Mouse (Mus musculus): ENCODE measurements around the gene Adcy3. TPM values are rescaled to one million over a fixed set of nuclear protein-coding genes. Genes with fewer than 3 reads are reported as not detected.
A peak's percentile ranks its signal among the peaks of the same experiment; 100 is the strongest.

Adcy3 gene
- polyA plus RNA-seq, 1 experiment = 5.9 TPM

DNA sequence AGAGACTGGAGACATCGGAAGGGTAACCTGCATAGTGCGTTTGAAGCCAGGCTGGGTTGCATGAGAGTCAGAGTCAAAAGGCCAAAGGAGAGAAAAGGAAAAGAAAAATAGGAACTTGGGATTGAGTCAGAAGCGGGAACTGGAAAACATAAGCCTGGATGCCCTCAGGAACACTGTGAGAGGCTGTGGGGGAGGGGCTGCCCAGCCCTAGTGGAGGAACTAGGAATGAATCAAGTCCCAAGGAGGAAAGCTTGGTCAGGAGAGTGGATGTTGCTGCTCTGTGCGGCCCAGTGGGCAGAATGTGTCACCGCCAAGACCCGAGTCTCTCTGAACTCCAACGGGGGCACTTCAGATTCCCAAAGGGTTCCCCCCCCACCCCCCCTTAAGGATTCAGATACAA is 27.4 kb downstream of the Adcy3 start:
- Histone ChIP-seq H3K4me1 (ENCODE audit: control insufficient read depth, insufficient read depth, low read length) (no peaks in the 10 kb centered on the region), H3K4me3 (ENCODE audit: insufficient read depth, low read depth, low read length) (no peak overlapping the region), H3K27me3 (replicated peaks; ENCODE audit: control insufficient read depth, insufficient read depth, low read length) (no peaks in the 10 kb centered on the region), H3K27ac (ENCODE audit: insufficient read depth, low read depth, low read length) (no peak overlapping the region), H3K36me3 (ENCODE audit: control insufficient read depth, insufficient read depth, low read length) (no peaks in the 10 kb centered on the region)
- TF ChIP-seq CTCF (conservative IDR thresholded peaks at IDR 0.05; ENCODE audit: insufficient read depth, insufficient read length, low read depth, low read length) = no peak
- no peak for TF ChIP-seq POLR2A (IDR thresholded peaks at IDR 0.05; ENCODE audit: low read depth, low read length)
- DNase-seq = no peak
- 75% methylated on average over 7 of the region's 7 CpGs for WGBS

DNA sequence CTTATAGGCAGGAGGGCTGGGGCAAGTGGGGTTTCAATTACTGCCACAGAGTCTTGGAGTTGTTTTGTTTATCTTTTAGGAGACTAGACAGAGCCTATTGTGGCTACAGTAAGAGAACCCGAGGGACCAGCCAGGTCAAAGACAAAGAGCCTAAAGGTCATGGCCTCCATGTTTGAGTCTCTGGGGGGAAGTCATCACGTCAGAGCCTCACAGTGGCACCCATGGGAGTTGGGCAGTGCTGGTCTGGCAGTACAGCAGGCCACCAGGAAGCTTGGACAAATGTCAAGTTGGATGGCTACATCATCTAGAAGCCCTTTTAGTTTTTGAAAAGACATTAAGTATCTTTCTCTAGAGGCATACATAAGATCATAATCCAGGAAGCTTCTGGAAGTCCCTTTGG is 30.0 kb downstream of the Adcy3 start:
- H3K4me3 ChIP-seq (ENCODE audit: insufficient read depth, low read depth, low read length) = no peak overlapping the region
- 35% methylated on average over 2 of the region's 2 CpGs for WGBS
- H3K27me3 ChIP-seq (replicated peaks; ENCODE audit: control insufficient read depth, insufficient read depth, low read length) = no peaks in the 10 kb centered on the region
- H3K36me3 ChIP-seq (ENCODE audit: control insufficient read depth, insufficient read depth, low read length) = no peaks in the 10 kb centered on the region
- DNase-seq = peak; percentile 8
- no peak overlapping the region for H3K27ac ChIP-seq (ENCODE audit: insufficient read depth, low read depth, low read length)
- TF ChIP-seq POLR2A (IDR thresholded peaks at IDR 0.05; ENCODE audit: low read depth, low read length) (no peak), CTCF (conservative IDR thresholded peaks at IDR 0.05; ENCODE audit: insufficient read depth, insufficient read length, low read depth, low read length) (no peak)
- no peaks in the 10 kb centered on the region for H3K4me1 ChIP-seq (ENCODE audit: control insufficient read depth, insufficient read depth, low read length)

DNA sequence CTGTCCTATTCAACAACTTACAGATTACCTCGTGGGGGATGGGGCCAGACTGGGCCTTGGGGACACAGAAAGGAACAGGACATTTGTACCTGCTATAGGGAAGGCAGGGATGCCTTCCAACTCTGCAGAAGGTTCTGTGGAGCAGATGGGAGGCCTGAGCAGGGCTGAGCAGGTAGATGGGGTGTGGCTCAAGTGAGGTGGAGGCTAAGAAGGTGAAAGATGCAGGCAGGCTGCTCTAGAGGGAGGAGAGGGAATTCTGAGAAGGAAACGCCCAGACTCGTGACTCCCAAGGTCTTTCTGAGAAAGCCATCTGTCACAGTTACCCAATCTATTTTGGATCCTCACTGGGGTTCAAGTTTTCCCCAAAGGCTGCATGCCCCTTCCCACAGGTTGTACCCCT is 34.1 kb downstream of the Adcy3 start:
- 80% methylated on average over 3 of the region's 3 CpGs for WGBS
- no peak for TF ChIP-seq POLR2A (IDR thresholded peaks at IDR 0.05; ENCODE audit: low read depth, low read length)
- TF ChIP-seq CTCF (conservative IDR thresholded peaks at IDR 0.05; ENCODE audit: insufficient read depth, insufficient read length, low read depth, low read length) = no peak
- Histone ChIP-seq H3K27ac (ENCODE audit: insufficient read depth, low read depth, low read length) (no peak overlapping the region), H3K36me3 (ENCODE audit: control insufficient read depth, insufficient read depth, low read length) (no peaks in the 10 kb centered on the region), H3K27me3 (replicated peaks; ENCODE audit: control insufficient read depth, insufficient read depth, low read length) (no peaks in the 10 kb centered on the region), H3K4me3 (ENCODE audit: insufficient read depth, low read depth, low read length) (no peak overlapping the region), H3K4me1 (ENCODE audit: control insufficient read depth, insufficient read depth, low read length) (no peaks in the 10 kb centered on the region)
- no peak for DNase-seq

DNA sequence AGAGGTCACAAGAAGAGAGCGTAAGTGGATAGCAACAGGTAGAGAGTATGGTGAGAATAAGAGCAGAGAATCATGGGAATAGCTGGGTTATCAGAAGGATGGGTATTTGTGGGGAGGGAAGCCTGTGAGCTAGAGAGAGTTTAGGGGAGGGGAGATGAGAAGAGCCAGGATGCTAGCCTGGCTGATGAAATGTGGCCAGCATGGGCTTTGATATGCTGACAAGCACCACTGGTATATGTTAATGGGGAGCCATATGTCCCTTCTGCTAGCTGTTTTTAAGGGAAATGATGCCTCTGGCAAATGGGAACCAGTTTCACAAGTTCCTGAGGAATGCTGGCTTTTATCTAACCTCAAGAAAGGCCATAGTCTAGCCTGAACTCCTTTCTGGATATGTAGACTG is 36.2 kb downstream of the Adcy3 start:
- H3K27me3 ChIP-seq (replicated peaks; ENCODE audit: control insufficient read depth, insufficient read depth, low read length) = no peaks in the 10 kb centered on the region
- no peak for TF ChIP-seq POLR2A (IDR thresholded peaks at IDR 0.05; ENCODE audit: low read depth, low read length)
- TF ChIP-seq CTCF (conservative IDR thresholded peaks at IDR 0.05; ENCODE audit: insufficient read depth, insufficient read length, low read depth, low read length) = no peak
- no peaks in the 10 kb centered on the region for H3K36me3 ChIP-seq (ENCODE audit: control insufficient read depth, insufficient read depth, low read length)
- no peak overlapping the region for H3K27ac ChIP-seq (ENCODE audit: insufficient read depth, low read depth, low read length)
- H3K4me3 ChIP-seq (ENCODE audit: insufficient read depth, low read depth, low read length) = no peak overlapping the region
- H3K4me1 ChIP-seq (ENCODE audit: control insufficient read depth, insufficient read depth, low read length) = no peaks in the 10 kb centered on the region
- DNase-seq = no peak
- WGBS = 96% methylated on average over 1 of the region's 1 CpGs

DNA sequence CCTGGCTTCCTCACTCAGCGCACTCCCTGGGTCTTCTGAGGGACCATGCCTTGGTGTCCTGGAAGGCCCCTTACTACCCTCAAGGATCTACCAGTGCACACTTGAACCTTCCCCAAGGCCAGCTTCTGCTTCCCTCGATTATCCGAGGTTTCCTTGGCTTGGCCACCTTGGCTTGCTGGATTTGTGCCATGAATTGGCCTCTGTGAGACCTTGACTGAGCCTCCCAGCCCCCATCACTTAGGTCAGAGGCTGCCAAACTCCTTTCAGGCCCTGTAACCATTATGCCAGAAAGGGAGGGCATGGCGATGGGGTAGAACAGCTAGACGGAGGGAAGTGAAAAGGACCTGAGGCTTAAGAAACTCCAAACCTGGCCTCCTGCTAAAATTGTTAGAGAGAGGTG is 36.7 kb downstream of the Adcy3 start:
- Histone ChIP-seq H3K27ac (ENCODE audit: insufficient read depth, low read depth, low read length) (no peak overlapping the region), H3K4me1 (ENCODE audit: control insufficient read depth, insufficient read depth, low read length) (no peaks in the 10 kb centered on the region), H3K27me3 (replicated peaks; ENCODE audit: control insufficient read depth, insufficient read depth, low read length) (no peaks in the 10 kb centered on the region), H3K36me3 (ENCODE audit: control insufficient read depth, insufficient read depth, low read length) (no peaks in the 10 kb centered on the region), H3K4me3 (ENCODE audit: insufficient read depth, low read depth, low read length) (no peak overlapping the region)
- no peak for TF ChIP-seq CTCF (conservative IDR thresholded peaks at IDR 0.05; ENCODE audit: insufficient read depth, insufficient read length, low read depth, low read length)
- no peak for TF ChIP-seq POLR2A (IDR thresholded peaks at IDR 0.05; ENCODE audit: low read depth, low read length)
- WGBS = 64% methylated on average over 5 of the region's 5 CpGs
- DNase-seq = no peak

DNA sequence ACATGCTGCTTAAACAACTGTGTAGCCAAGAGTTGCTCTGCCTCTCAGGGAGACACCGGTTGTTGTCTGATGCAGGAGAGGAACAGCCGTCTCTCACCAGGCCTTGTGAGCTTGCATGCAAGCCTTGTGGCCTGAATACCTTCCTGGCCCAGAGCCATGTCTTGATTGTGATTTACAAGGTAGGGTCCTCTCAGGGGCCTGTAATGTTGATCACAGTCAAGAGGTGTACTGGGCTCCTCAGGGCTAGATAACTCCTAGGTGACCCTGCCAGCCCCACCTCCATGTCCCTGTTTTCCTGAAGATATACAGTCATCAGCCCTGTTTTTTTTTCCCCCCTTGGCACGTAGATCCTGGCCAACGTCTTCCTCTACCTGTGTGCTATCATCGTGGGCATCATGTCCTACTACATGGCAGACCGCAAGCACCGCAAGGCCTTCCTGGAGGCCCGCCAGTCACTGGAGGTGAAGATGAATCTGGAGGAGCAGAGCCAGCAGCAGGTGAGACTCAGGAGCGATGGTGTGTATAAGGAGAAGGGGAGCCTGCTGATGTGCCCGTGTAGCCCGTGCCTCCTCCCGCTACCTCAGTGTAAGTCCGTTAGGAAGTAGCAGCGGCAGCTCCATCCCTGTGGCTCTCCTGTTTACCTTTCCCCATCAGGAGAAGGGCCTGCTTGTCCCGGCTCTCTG is 40.3 kb downstream of the Adcy3 start:
- Histone ChIP-seq H3K36me3 (ENCODE audit: control insufficient read depth, insufficient read depth, low read length) (no peaks in the 10 kb centered on the region), H3K27ac (ENCODE audit: insufficient read depth, low read depth, low read length) (no peak overlapping the region), H3K27me3 (replicated peaks; ENCODE audit: control insufficient read depth, insufficient read depth, low read length) (no peaks in the 10 kb centered on the region), H3K4me1 (ENCODE audit: control insufficient read depth, insufficient read depth, low read length) (no peaks in the 10 kb centered on the region), H3K4me3 (ENCODE audit: insufficient read depth, low read depth, low read length) (no peak overlapping the region)
- WGBS = 84% methylated on average over 15 of the region's 15 CpGs
- no peak for TF ChIP-seq CTCF (conservative IDR thresholded peaks at IDR 0.05; ENCODE audit: insufficient read depth, insufficient read length, low read depth, low read length)
- no peak for TF ChIP-seq POLR2A (IDR thresholded peaks at IDR 0.05; ENCODE audit: low read depth, low read length)
- DNase-seq = no peak

DNA sequence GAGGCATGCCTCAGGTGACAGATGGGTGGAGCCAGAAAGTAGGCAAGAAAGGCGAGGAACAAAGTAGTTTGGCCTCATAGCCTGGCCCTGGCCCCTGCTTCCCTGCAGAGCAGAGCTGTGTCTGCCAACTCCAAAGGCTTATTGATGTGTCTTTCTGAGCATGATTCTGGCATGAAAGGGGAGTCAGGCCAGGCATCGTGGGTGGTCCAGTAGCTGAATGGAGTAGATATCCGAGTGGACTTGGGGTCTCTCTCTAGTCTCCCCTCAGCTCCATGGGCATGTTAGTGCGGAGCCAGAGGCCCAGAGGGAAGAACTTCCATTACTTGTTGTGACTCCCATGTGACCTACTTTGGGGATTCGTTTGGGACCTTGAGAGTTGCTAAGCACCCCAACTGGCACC is 45.9 kb downstream of the Adcy3 start:
- H3K4me1 ChIP-seq (ENCODE audit: control insufficient read depth, insufficient read depth, low read length) = no peaks in the 10 kb centered on the region
- no peaks in the 10 kb centered on the region for H3K36me3 ChIP-seq (ENCODE audit: control insufficient read depth, insufficient read depth, low read length)
- no peak for TF ChIP-seq POLR2A (IDR thresholded peaks at IDR 0.05; ENCODE audit: low read depth, low read length)
- no peak for TF ChIP-seq CTCF (conservative IDR thresholded peaks at IDR 0.05; ENCODE audit: insufficient read depth, insufficient read length, low read depth, low read length)
- no peak overlapping the region for H3K27ac ChIP-seq (ENCODE audit: insufficient read depth, low read depth, low read length)
- no peak overlapping the region for H3K4me3 ChIP-seq (ENCODE audit: insufficient read depth, low read depth, low read length)
- DNase-seq = no peak
- 63% methylated on average over 5 of the region's 5 CpGs for WGBS
- no peaks in the 10 kb centered on the region for H3K27me3 ChIP-seq (replicated peaks; ENCODE audit: control insufficient read depth, insufficient read depth, low read length)

Data from kidney, adult 2 months (tissue).